Comparison of ENCODE assay signal across 8 mouse cellular contexts in genomic region chr8:119422123-119422711, GRCm38 (mm10). TPM values are rescaled to one million over a fixed set of nuclear protein-coding genes. Genes with fewer than 3 reads are reported as not detected.
DNase-seq lines count a peak whose midpoint lies in the region; ATAC-seq and TF ChIP-seq lines count a peak whose summit lies in the region.

No protein-coding gene starts in this region.

- no peak overlapping the region for H3K4me2 ChIP-seq in hindbrain, embryonic 13.5 days
- H3K4me2 ChIP-seq in hindbrain, postnatal 0 days (ENCODE audit: low read depth, low read length), result no peak overlapping the region
- H3K4me2 ChIP-seq in intestine, postnatal 0 days (replicated peaks; ENCODE audit: low read depth), result no peak overlapping the region

- H3K9me3 ChIP-seq in hindbrain, embryonic 13.5 days, result no peaks in the 10 kb centered on the region
- H3K9me3 ChIP-seq in hindbrain, postnatal 0 days (ENCODE audit: low read length), result no peaks in the 10 kb centered on the region
- no peaks in the 10 kb centered on the region for H3K9me3 ChIP-seq in intestine, postnatal 0 days (ENCODE audit: control insufficient read depth)

- H3K9ac ChIP-seq in hindbrain, embryonic 13.5 days, result peak overlapping the region; percentile 24; the same call in 1 of the 2 replicates
- no peak overlapping the region for H3K9ac ChIP-seq in hindbrain, postnatal 0 days (replicated peaks; ENCODE audit: low read length)
- H3K9ac ChIP-seq in intestine, postnatal 0 days (ENCODE audit: low read depth, low read length), result no peak overlapping the region

- TF ChIP-seq CTCF in hindbrain, postnatal 0 days (IDR thresholded peaks at IDR 0.05; ENCODE audit: low read depth), result no peak
- TF ChIP-seq CTCF in intestine, postnatal 0 days (IDR thresholded peaks at IDR 0.05; ENCODE audit: low read depth), result no peak

- peak overlapping the region; percentile 10 for H3K27ac ChIP-seq in hindbrain, embryonic 13.5 days
- no peak overlapping the region; the same call in 1 of the 2 replicates for H3K27ac ChIP-seq in hindbrain, postnatal 0 days
- no peak overlapping the region for H3K27ac ChIP-seq in intestine, postnatal 0 days (ENCODE audit: low read depth, low read length)

- H3K36me3 ChIP-seq in hindbrain, embryonic 13.5 days, result no peaks in the 10 kb centered on the region
- no peaks in the 10 kb centered on the region for H3K36me3 ChIP-seq in hindbrain, postnatal 0 days (ENCODE audit: insufficient read depth, low read length)
- no peaks in the 10 kb centered on the region; the same call in 1 of the 2 replicates for H3K36me3 ChIP-seq in intestine, postnatal 0 days (ENCODE audit: control insufficient read depth, insufficient read depth)

- ATAC-seq in hindbrain, embryonic 13.5 days (ENCODE audit: low FRiP score), result no peak
- ATAC-seq in hindbrain, postnatal 0 days, result no peak; the same call in 1 of the 2 replicates
- ATAC-seq in intestine, postnatal 0 days, result no peak

- H3K4me3 ChIP-seq in hindbrain, embryonic 13.5 days, result no peak overlapping the region
- H3K4me3 ChIP-seq in hindbrain, postnatal 0 days (ENCODE audit: low read length), result no peak overlapping the region
- no peak overlapping the region for H3K4me3 ChIP-seq in intestine, postnatal 0 days (ENCODE audit: low read depth, low read length)

- H3K27me3 ChIP-seq in hindbrain, embryonic 13.5 days, result no peaks in the 10 kb centered on the region
- no peaks in the 10 kb centered on the region for H3K27me3 ChIP-seq in hindbrain, postnatal 0 days (ENCODE audit: insufficient read depth, low read length)
- H3K27me3 ChIP-seq in intestine, postnatal 0 days (replicated peaks; ENCODE audit: control insufficient read depth, insufficient read depth, low read length), result no peaks in the 10 kb centered on the region

- intact Hi-C loops in heart, postnatal 25 days (cut with DNase I), result no loop called here
- intact Hi-C loops in left cerebral cortex, postnatal 4 days (cut with DNase I), result no loop called here

- DNase-seq in hindbrain, postnatal 0 days (ENCODE audit: low spot score), result no peak
- peak; percentile 66 for DNase-seq in 416B (ENCODE audit: low read depth)
- DNase-seq in adrenal gland, postnatal 36 days, result peak; percentile 65 to 68
- DNase-seq in heart, postnatal 25 days (ENCODE audit: low spot score), result peak; percentile 50
- DNase-seq in left cerebral cortex, postnatal 4 days, result no peak
- no peak for DNase-seq in cerebellum, adult 8-10 months

- peaks cover 24% of the 10 kb centered on the region for H3K4me1 ChIP-seq in hindbrain, embryonic 13.5 days (replicated peaks)
- 0 out of 2 replicates have a peak, but pooled peaks cover 3% of the 10 kb centered on the region for H3K4me1 ChIP-seq in hindbrain, postnatal 0 days (ENCODE audit: insufficient read depth, low read length)
- H3K4me1 ChIP-seq in intestine, postnatal 0 days (replicated peaks; ENCODE audit: control insufficient read depth, insufficient read depth, low read length), result 0 out of 2 replicates have a peak, but pooled peaks cover 2% of the 10 kb centered on the region

- WGBS in hindbrain, embryonic 13.5 days, result 72% methylated on average over 9 of the region's 9 CpGs
- WGBS in hindbrain, postnatal 0 days, result 34% methylated on average over 9 of the region's 9 CpGs
- 73% methylated on average over 9 of the region's 9 CpGs for WGBS in intestine, postnatal 0 days

RNA-seq across cellular contexts. Expression of gene Osgin1, which starts 11.7 kb away (rescaled TPM):
- polyA plus RNA-seq in hindbrain, embryonic 13.5 days (2015; fragmentation: Nextera tagmentation; extraction: Ambion mirVana), result 0.08 and 0.28 TPM in 2 replicates
- not detected in 2 replicates for total RNA-seq in hindbrain, postnatal 0 days (2014; rRNA removed)
- polyA plus RNA-seq in hindbrain, postnatal 0 days (2015; fragmentation: Nextera tagmentation; extraction: Ambion mirVana), result 0.29 and 0.45 TPM in 2 replicates
- 100 to 1,000 TPM in 1 of 2 experiments, 10 to 100 TPM in 1; 60.9 to 140 TPM for total RNA-seq in adrenal gland, postnatal 36 days (2021)
- total RNA-seq in heart, postnatal 25 days (2021), result 1 to 10 TPM; 3.1 to 5.5 TPM
- polyA plus RNA-seq in intestine, postnatal 0 days (2015; fragmentation: Nextera tagmentation; extraction: Ambion mirVana), result 17.7 and 19.6 TPM in 2 replicates
- total RNA-seq in left cerebral cortex, postnatal 4 days (2021), result under 1 TPM in 1 of 2 experiments, not detected in 1; 0.30 TPM

RNA-seq across cellular contexts. Expression of gene Necab2, which starts 24.3 kb away (rescaled TPM):
- 34.5 and 36.4 TPM in 2 replicates for polyA plus RNA-seq in hindbrain, embryonic 13.5 days (2015; fragmentation: Nextera tagmentation; extraction: Ambion mirVana)
- total RNA-seq in hindbrain, postnatal 0 days (2014; rRNA removed), result 70.9 and 73.3 TPM in 2 replicates
- 53.9 and 61.5 TPM in 2 replicates for polyA plus RNA-seq in hindbrain, postnatal 0 days (2015; fragmentation: Nextera tagmentation; extraction: Ambion mirVana)
- total RNA-seq in adrenal gland, postnatal 36 days (2021), result 1 to 10 TPM; 5.4 to 7.3 TPM
- not detected for total RNA-seq in heart, postnatal 25 days (2021)
- 1.0 and 1.3 TPM in 2 replicates for polyA plus RNA-seq in intestine, postnatal 0 days (2015; fragmentation: Nextera tagmentation; extraction: Ambion mirVana)
- total RNA-seq in left cerebral cortex, postnatal 4 days (2021), result 10 to 100 TPM; 35.9 to 48.5 TPM

RNA-seq across cellular contexts. Expression of gene Mlycd, which starts 27.5 kb away (rescaled TPM):
- 14.1 and 14.8 TPM in 2 replicates for polyA plus RNA-seq in hindbrain, embryonic 13.5 days (2015; fragmentation: Nextera tagmentation; extraction: Ambion mirVana)
- 36.6 and 37.2 TPM in 2 replicates for total RNA-seq in hindbrain, postnatal 0 days (2014; rRNA removed)
- 20.0 TPM in 2 replicates for polyA plus RNA-seq in hindbrain, postnatal 0 days (2015; fragmentation: Nextera tagmentation; extraction: Ambion mirVana)
- 10 to 100 TPM; 42.2 to 57.9 TPM for total RNA-seq in adrenal gland, postnatal 36 days (2021)
- total RNA-seq in heart, postnatal 25 days (2021), result 100 to 1,000 TPM; 109 to 111 TPM
- polyA plus RNA-seq in intestine, postnatal 0 days (2015; fragmentation: Nextera tagmentation; extraction: Ambion mirVana), result 29.0 and 29.4 TPM in 2 replicates
- total RNA-seq in left cerebral cortex, postnatal 4 days (2021), result 10 to 100 TPM; 19.3 to 21.5 TPM

Comparison
In these comparisons a context has a peak if more than half of its experiments do, and no peak if none do; other contexts are left out.
1. DNase-seq: peak in 416B (single experiment), adrenal gland, postnatal 36 days (2 of 2) and heart, postnatal 25 days (single experiment); none in hindbrain, postnatal 0 days (single experiment), left cerebral cortex, postnatal 4 days (single experiment) and cerebellum, adult 8-10 months (single experiment).
2. RNA of gene Osgin1, which starts 11.7 kb away (total RNA-seq): 60.9 to 140 TPM in adrenal gland, postnatal 36 days; 3.1 to 5.5 TPM in heart, postnatal 25 days, 0.30 TPM in left cerebral cortex, postnatal 4 days and not detected in hindbrain, postnatal 0 days; every median in the first group is over 4 times any median in the second.
3. RNA of gene Necab2, which starts 24.3 kb away (total RNA-seq): 70.9 to 73.3 TPM in hindbrain, postnatal 0 days, 35.9 to 48.5 TPM in left cerebral cortex, postnatal 4 days and 5.4 to 7.3 TPM in adrenal gland, postnatal 36 days; not detected in heart, postnatal 25 days; every median in the first group is over 4 times any median in the second.